Mouse (Mus musculus): ENCODE data around the gene Snx15. TPM values are rescaled to one million over a fixed set of nuclear protein-coding genes. Genes with fewer than 3 reads are reported as not detected.

Gene Snx15
- polyA plus RNA-seq, 1 experiment from 2014 or later: 44.4 TPM

- peaks cover 40% of the 10 kb centered on the region for H3K36me3 ChIP-seq
- peak within 1 kb of the TSS; percentile 89 for H3K4me2 ChIP-seq (replicated peaks)
- H3K9ac ChIP-seq (replicated peaks): peak within 1 kb of the TSS; percentile 92
- WGBS: under 1% methylated on average over 67 of the region's 77 CpGs
- peaks cover 32% of the 10 kb centered on the region for H3K4me1 ChIP-seq (replicated peaks)
- H3K4me3 ChIP-seq (replicated peaks): peak within 1 kb of the TSS; percentile 85
- no peaks in the 10 kb centered on the region for H3K9me3 ChIP-seq
- peak; percentile 89 for ATAC-seq
- peak within 1 kb of the TSS; percentile 93 for H3K27ac ChIP-seq
- H3K27me3 ChIP-seq: no peaks in the 10 kb centered on the region
These were observed 10.0 kb downstream of the Snx15 start, which contains the start of gene Sac3d1 for GRCm38 (mm10) chr19:6117986-6118676. TSS of gene Sac3d1 (minus strand) at chr19:6118650.

GRCm38 (mm10) chr19:6117346-6117985 is 10.6 kb downstream of the Snx15 start:
- no peak for ATAC-seq

GRCm38 (mm10) chr19:6116113-6116850 is 11.8 kb downstream of the Snx15 start:
- H3K9ac ChIP-seq (replicated peaks): peak overlapping the region; percentile 53
- no peak for ATAC-seq
- no peaks in the 10 kb centered on the region for H3K9me3 ChIP-seq
- H3K4me1 ChIP-seq (replicated peaks): peaks cover 32% of the 10 kb centered on the region
- no peak overlapping the region for H3K27ac ChIP-seq
- 92% methylated on average over 15 of the region's 15 CpGs for WGBS
- peak overlapping the region; percentile 89; the same call in 1 of the 2 replicates for H3K4me2 ChIP-seq (replicated peaks)
- H3K4me3 ChIP-seq (replicated peaks): peak overlapping the region; percentile 85
- peaks cover 47% of the 10 kb centered on the region for H3K36me3 ChIP-seq
- H3K27me3 ChIP-seq: no peaks in the 10 kb centered on the region

More at GRCm38 (mm10) chr19:6117346-6117985, 10.6 kb downstream of the Snx15 start:
- peak overlapping the region; percentile 93 for H3K27ac ChIP-seq
- WGBS: 5% methylated on average over 32 of the region's 32 CpGs
- H3K4me3 ChIP-seq (replicated peaks): peak overlapping the region; percentile 85
- peak overlapping the region; percentile 89 for H3K4me2 ChIP-seq (replicated peaks)
- H3K4me1 ChIP-seq (replicated peaks): peaks cover 32% of the 10 kb centered on the region
- peak overlapping the region; percentile 92 for H3K9ac ChIP-seq (replicated peaks)
- peaks cover 47% of the 10 kb centered on the region for H3K36me3 ChIP-seq
- H3K27me3 ChIP-seq: no peaks in the 10 kb centered on the region
- no peaks in the 10 kb centered on the region for H3K9me3 ChIP-seq

- peaks cover 17% of the 10 kb centered on the region for H3K4me1 ChIP-seq (replicated peaks)
- H3K4me3 ChIP-seq (replicated peaks): no peak overlapping the region
- 73% methylated on average over 6 of the region's 6 CpGs for WGBS
- peaks cover 42% of the 10 kb centered on the region for H3K36me3 ChIP-seq
- no peak overlapping the region for H3K27ac ChIP-seq
- no peaks in the 10 kb centered on the region for H3K27me3 ChIP-seq
- no peaks in the 10 kb centered on the region for H3K9me3 ChIP-seq
- no peak overlapping the region for H3K4me2 ChIP-seq (replicated peaks)
- ATAC-seq: no peak
- H3K9ac ChIP-seq (replicated peaks): no peak overlapping the region
These were observed 15.0 kb downstream of the Snx15 start for GRCm38 (mm10) chr19:6113116-6113515.

GRCm38 (mm10) chr19:6105586-6105985 is 22.5 kb downstream of the Snx15 start, which contains the start of gene Naaladl1:
TSS of gene Naaladl1 (plus strand) at chr19:6105782.
- Histone ChIP-seq H3K4me1 (replicated peaks) (no peaks in the 10 kb centered on the region), H3K9ac (replicated peaks) (0 out of 2 replicates have a peak within 1 kb of the TSS, but pooled peaks have one; percentile 1), H3K4me2 (replicated peaks) (no peak within 1 kb of the TSS), H3K27me3 (no peaks in the 10 kb centered on the region), H3K4me3 (replicated peaks) (no peak within 1 kb of the TSS), H3K36me3 (no peaks in the 10 kb centered on the region), H3K27ac (no peak within 1 kb of the TSS), H3K9me3 (no peaks in the 10 kb centered on the region)
- 89% methylated on average over 7 of the region's 7 CpGs for WGBS
- ATAC-seq: no peak

- H3K4me1 ChIP-seq (replicated peaks): no peaks in the 10 kb centered on the region
- H3K9ac ChIP-seq (replicated peaks): 0 out of 2 replicates have a peak overlapping the region, but pooled peaks have one; percentile 1
- H3K27ac ChIP-seq: no peak overlapping the region
- no peaks in the 10 kb centered on the region for H3K9me3 ChIP-seq
- no peak overlapping the region for H3K4me2 ChIP-seq (replicated peaks)
- no peaks in the 10 kb centered on the region for H3K36me3 ChIP-seq
- no peaks in the 10 kb centered on the region for H3K27me3 ChIP-seq
- WGBS: 75% methylated on average over 4 of the region's 4 CpGs
- ATAC-seq: no peak
- H3K4me3 ChIP-seq (replicated peaks): no peak overlapping the region
These were observed 23.6 kb downstream of the Snx15 start for GRCm38 (mm10) chr19:6104476-6104875.

- Histone ChIP-seq H3K27me3 (no peaks in the 10 kb centered on the region), H3K9ac (replicated peaks) (no peak overlapping the region), H3K9me3 (no peaks in the 10 kb centered on the region), H3K27ac (no peak overlapping the region), H3K4me2 (replicated peaks) (no peak overlapping the region), H3K4me3 (replicated peaks) (no peak overlapping the region), H3K36me3 (no peaks in the 10 kb centered on the region; the same call in 1 of the 2 replicates), H3K4me1 (replicated peaks) (no peaks in the 10 kb centered on the region)
- WGBS: 81% methylated on average over 6 of the region's 6 CpGs
- no peak for ATAC-seq
These were observed 25.8 kb downstream of the Snx15 start for GRCm38 (mm10) chr19:6102169-6102853.

GRCm38 (mm10) chr19:6101186-6101585 is 26.9 kb downstream of the Snx15 start:
- H3K36me3 ChIP-seq: no peaks in the 10 kb centered on the region; the same call in 1 of the 2 replicates
- H3K4me2 ChIP-seq (replicated peaks): no peak overlapping the region
- H3K4me3 ChIP-seq (replicated peaks): no peak overlapping the region
- WGBS: 73% methylated on average over 6 of the region's 6 CpGs
- no peak for ATAC-seq
- H3K9me3 ChIP-seq: no peaks in the 10 kb centered on the region
- H3K4me1 ChIP-seq (replicated peaks): no peaks in the 10 kb centered on the region
- no peak overlapping the region for H3K27ac ChIP-seq
- no peaks in the 10 kb centered on the region for H3K27me3 ChIP-seq
- no peak overlapping the region for H3K9ac ChIP-seq (replicated peaks)

- no peaks in the 10 kb centered on the region for H3K4me1 ChIP-seq (replicated peaks)
- no peak overlapping the region for H3K9ac ChIP-seq (replicated peaks)
- no peak for ATAC-seq
These were observed 30.3 kb downstream of the Snx15 start for GRCm38 (mm10) chr19:6097847-6098246.

GRCm38 (mm10) chr19:6094119-6094518 is 34.0 kb downstream of the Snx15 start, which contains the start of gene AC131692.1:
TSS of gene AC131692.1 (plus strand) at chr19:6094419.
- Histone ChIP-seq H3K4me1 (replicated peaks) (no peaks in the 10 kb centered on the region), H3K4me3 (replicated peaks) (no peak within 1 kb of the TSS), H3K4me2 (replicated peaks) (no peak within 1 kb of the TSS), H3K27me3 (no peaks in the 10 kb centered on the region), H3K9ac (replicated peaks) (no peak within 1 kb of the TSS), H3K9me3 (no peaks in the 10 kb centered on the region), H3K36me3 (peaks cover 24% of the 10 kb centered on the region), H3K27ac (no peak within 1 kb of the TSS)
- WGBS: 96% methylated on average over 7 of the region's 7 CpGs
- no peak for ATAC-seq

More at GRCm38 (mm10) chr19:6097847-6098246, 30.3 kb downstream of the Snx15 start:
- Histone ChIP-seq H3K36me3 (peaks cover 5% of the 10 kb centered on the region), H3K27me3 (no peaks in the 10 kb centered on the region), H3K4me2 (replicated peaks) (no peak overlapping the region), H3K4me3 (replicated peaks) (no peak overlapping the region), H3K27ac (no peak overlapping the region), H3K9me3 (no peaks in the 10 kb centered on the region)
- 92% methylated on average over 3 of the region's 3 CpGs for WGBS

GRCm38 (mm10) chr19:6088841-6089240 is 39.3 kb downstream of the Snx15 start:
- Histone ChIP-seq H3K4me1 (replicated peaks) (peaks cover 18% of the 10 kb centered on the region), H3K4me2 (replicated peaks) (no peak overlapping the region), H3K36me3 (peaks cover 19% of the 10 kb centered on the region), H3K27me3 (no peaks in the 10 kb centered on the region), H3K9me3 (no peaks in the 10 kb centered on the region), H3K27ac (no peak overlapping the region), H3K9ac (replicated peaks) (no peak overlapping the region), H3K4me3 (replicated peaks) (no peak overlapping the region)
- 95% methylated on average over 13 of the region's 13 CpGs for WGBS
- ATAC-seq: no peak
